Mouse (Mus musculus): ENCODE results near the gene Slc2a9.

DNA sequence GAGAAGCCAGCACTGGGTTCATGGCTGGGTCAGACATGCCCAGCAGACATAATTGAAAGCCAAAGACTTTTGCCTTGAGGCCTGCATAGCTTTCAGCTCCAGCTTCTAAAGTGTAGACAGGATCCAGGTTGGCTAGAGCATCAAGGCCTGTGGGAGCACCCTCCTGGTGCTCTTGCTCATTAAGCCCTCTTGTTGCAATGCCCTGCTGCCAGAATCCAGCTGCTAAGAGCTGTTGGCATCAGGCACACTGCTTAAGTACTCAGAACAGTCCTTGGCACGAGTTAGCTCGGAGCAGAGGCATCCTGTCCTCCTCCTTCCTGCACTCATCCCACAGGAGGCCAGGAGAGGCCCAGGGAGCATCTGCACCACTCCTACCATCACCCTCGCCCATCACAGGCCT, 68.1 kb downstream of the Slc2a9 start:
- TF ChIP-seq CTCF (IDR thresholded peaks at IDR 0.05): no peak
- no peak for TF ChIP-seq POLR2A (IDR thresholded peaks at IDR 0.05; ENCODE audit: insufficient read depth, low read depth, low read length)
- no peak for TF ChIP-seq EP300 (IDR thresholded peaks at IDR 0.05; ENCODE audit: insufficient read depth, low read depth, low read length)

Data from heart, adult 2 months (tissue).